Mouse (Mus musculus) layer of hippocampus, postnatal 36 days (tissue): ENCODE measurements around the gene Napepld. TPM values are rescaled to one million over a fixed set of nuclear protein-coding genes. Genes with fewer than 3 reads are reported as not detected.
A peak's percentile ranks its signal among the peaks of the same experiment; 100 is the strongest.
"Not testable (repeated sequence)": the region's sequence is repeated elsewhere in the genome, so short reads cannot be mapped to it uniquely, and the experiment has no call there.

Experiments
- DNase-seq, 2 experiments: peaks; one replicate each; pipeline ENCODE4 v3.0.0; 2022
- total RNA-seq, 2 experiments: library from RNA; stranded (reverse); gene quantifications; 2 replicates each; pipeline ENCODE4 v1.2.3; 2021

Gene Napepld
- 10 to 100 TPM; 28.7 to 36.1 TPM for total RNA-seq

- DNase-seq, result peak; percentile 99 to 100
Observed at GRCm38 (mm10) chr5:21701351-21702008, at the start of gene Napepld. Gene Napepld (minus strand): TSS chr5:21701396.

- DNase-seq, result no peak
Observed at GRCm38 (mm10) chr5:21745966-21746365, 44.8 kb upstream of the Napepld start.

- no peak for DNase-seq
Observed at GRCm38 (mm10) chr5:21744651-21745050, 43.5 kb upstream of the Napepld start.

GRCm38 (mm10) chr5:21743606-21744005 lies 42.4 kb upstream of the Napepld start:
- no peak for DNase-seq

GRCm38 (mm10) chr5:21739881-21740280 lies 38.7 kb upstream of the Napepld start:
- DNase-seq, result no peak

- DNase-seq, result no peak
Observed at GRCm38 (mm10) chr5:21739120-21739519, 37.9 kb upstream of the Napepld start.

- DNase-seq, result no peak
Observed at GRCm38 (mm10) chr5:21737620-21738019, 36.4 kb upstream of the Napepld start.

- peak; percentile 85 to 86 for DNase-seq
Observed at GRCm38 (mm10) chr5:21736956-21737585, 35.9 kb upstream of the Napepld start, which contains the start of gene Pmpcb. Gene Pmpcb (plus strand): TSS chr5:21737141.

- DNase-seq, result no peak
Observed at GRCm38 (mm10) chr5:21736046-21736445, 34.9 kb upstream of the Napepld start.

- DNase-seq, result peak; percentile 46 to 55
Observed at GRCm38 (mm10) chr5:21735584-21735983, 34.4 kb upstream of the Napepld start.

- no peak for DNase-seq
Observed at GRCm38 (mm10) chr5:21735100-21735499, 33.9 kb upstream of the Napepld start.

- DNase-seq, result peak; percentile 80 to 81
Observed at GRCm38 (mm10) chr5:21732930-21733329, 31.7 kb upstream of the Napepld start.

- no peak for DNase-seq
Observed at GRCm38 (mm10) chr5:21732177-21732911, 31.1 kb upstream of the Napepld start.

- no peak for DNase-seq
Observed at GRCm38 (mm10) chr5:21729107-21729506, 27.9 kb upstream of the Napepld start.

GRCm38 (mm10) chr5:21724872-21725271 lies 23.7 kb upstream of the Napepld start:
- DNase-seq, result no peak

GRCm38 (mm10) chr5:21724427-21724826 lies 23.2 kb upstream of the Napepld start:
- no peak for DNase-seq

GRCm38 (mm10) chr5:21719209-21719608 lies 18.0 kb upstream of the Napepld start:
- DNase-seq, result no peak

GRCm38 (mm10) chr5:21718546-21718945 lies 17.4 kb upstream of the Napepld start:
- no peak for DNase-seq

GRCm38 (mm10) chr5:21717165-21717715 lies 16.0 kb upstream of the Napepld start:
- no peak for DNase-seq

- no peak for DNase-seq
Observed at GRCm38 (mm10) chr5:21714447-21714846, 13.3 kb upstream of the Napepld start.

- DNase-seq, result no peak
Observed at GRCm38 (mm10) chr5:21712127-21712715, 11.0 kb upstream of the Napepld start.

- not testable (repeated sequence) for DNase-seq
Observed at GRCm38 (mm10) chr5:21708011-21708410, 6.8 kb upstream of the Napepld start.

GRCm38 (mm10) chr5:21706546-21706945 lies 5.3 kb upstream of the Napepld start:
- no peak for DNase-seq
